Mouse (Mus musculus): ENCODE measurements around the gene Exoc2. TPM values are rescaled to one million over a fixed set of nuclear protein-coding genes. Genes with fewer than 3 reads are reported as not detected.

Gene Exoc2
- polyA plus RNA-seq, 1 experiment from 2014 or later, result 42.7 TPM

DNA sequence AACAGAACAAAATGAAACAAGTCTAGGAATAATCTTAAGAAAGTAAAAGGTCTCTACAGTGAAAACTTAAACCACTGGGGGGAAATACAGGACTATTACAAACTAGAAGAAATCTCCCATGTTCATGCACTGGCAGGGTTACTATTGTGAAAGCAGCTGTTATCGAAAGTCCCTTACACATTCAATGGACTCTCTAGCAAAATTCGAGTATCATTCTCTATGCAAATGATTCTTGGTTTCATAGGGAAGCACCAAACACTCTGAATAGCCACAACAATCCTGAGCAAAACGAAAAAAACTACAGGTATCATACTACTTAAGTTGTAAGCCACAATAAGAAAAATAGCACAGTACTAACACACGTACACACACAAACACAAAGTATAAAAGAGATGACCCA, 52.0 kb downstream of the Exoc2 start:
- no peak for ATAC-seq (ENCODE audit: low FRiP score)
- no peaks in the 10 kb centered on the region for H3K27me3 ChIP-seq
- H3K4me3 ChIP-seq (replicated peaks), result no peak overlapping the region
- H3K27ac ChIP-seq, result no peak overlapping the region
- H3K9me3 ChIP-seq, result no peaks in the 10 kb centered on the region
- H3K4me2 ChIP-seq, result no peak overlapping the region
- H3K4me1 ChIP-seq, result no peaks in the 10 kb centered on the region
- 88% methylated on average over 4 of the region's 4 CpGs for WGBS
- H3K36me3 ChIP-seq (replicated peaks), result peaks cover 5% of the 10 kb centered on the region; the same call in 1 of the 2 replicates
- H3K9ac ChIP-seq, result no peak overlapping the region

DNA sequence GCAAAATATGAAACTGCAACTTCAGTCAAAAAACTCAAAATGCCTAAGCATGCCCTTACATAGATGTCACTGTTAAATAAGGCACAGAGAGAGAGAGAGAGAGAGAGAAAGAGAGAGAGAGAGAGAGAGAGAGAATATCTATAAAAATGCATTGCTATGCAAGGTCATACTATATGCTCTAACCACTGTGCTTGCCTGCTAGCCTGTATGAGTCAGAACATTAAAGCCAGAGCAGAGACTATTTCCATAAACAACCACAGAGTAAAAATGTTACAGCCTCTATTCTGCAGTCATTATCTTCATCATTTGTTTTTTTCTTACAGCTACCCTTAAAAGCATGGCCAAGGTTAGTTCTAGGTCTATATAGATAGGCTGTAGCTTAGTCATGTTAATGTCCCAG, 60.1 kb downstream of the Exoc2 start:
- H3K4me3 ChIP-seq (replicated peaks), result no peak overlapping the region
- H3K9me3 ChIP-seq, result no peaks in the 10 kb centered on the region
- ATAC-seq (ENCODE audit: low FRiP score), result no peak
- H3K9ac ChIP-seq, result no peak overlapping the region
- H3K27ac ChIP-seq, result no peak overlapping the region
- H3K36me3 ChIP-seq (replicated peaks), result no peaks in the 10 kb centered on the region
- H3K4me1 ChIP-seq, result peaks cover 5% of the 10 kb centered on the region
- no peaks in the 10 kb centered on the region for H3K27me3 ChIP-seq
- no peak overlapping the region for H3K4me2 ChIP-seq

DNA sequence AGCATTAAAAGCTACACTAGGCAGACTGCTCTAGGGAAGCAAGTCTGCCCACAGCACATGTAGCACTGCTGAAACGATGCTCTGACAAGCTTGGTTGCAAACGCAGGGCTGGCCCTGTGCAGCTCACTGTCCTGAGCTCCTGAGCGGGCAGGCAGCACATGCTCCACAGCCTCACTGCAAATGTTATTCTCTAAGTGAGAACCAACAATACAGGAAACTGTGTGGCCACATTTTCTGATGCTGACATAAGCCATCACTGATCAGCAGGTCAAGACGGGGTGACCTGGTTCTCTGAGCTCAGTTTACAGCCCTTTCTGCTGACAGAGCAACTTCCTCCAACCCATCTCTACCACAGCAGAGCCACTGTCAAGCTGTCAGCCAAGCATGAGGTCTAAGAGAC, 60.9 kb downstream of the Exoc2 start:
- H3K4me2 ChIP-seq, result no peak overlapping the region
- H3K9ac ChIP-seq, result no peak overlapping the region
- no peaks in the 10 kb centered on the region for H3K36me3 ChIP-seq (replicated peaks)
- H3K27ac ChIP-seq, result no peak overlapping the region
- H3K4me1 ChIP-seq, result peaks cover 5% of the 10 kb centered on the region
- no peaks in the 10 kb centered on the region for H3K9me3 ChIP-seq
- H3K4me3 ChIP-seq (replicated peaks), result no peak overlapping the region
- 0 out of 2 replicates have a peak, but pooled peaks have one; percentile 33 for ATAC-seq (ENCODE audit: low FRiP score)
- 39% methylated on average over 4 of the region's 4 CpGs for WGBS
- H3K27me3 ChIP-seq, result no peaks in the 10 kb centered on the region

DNA sequence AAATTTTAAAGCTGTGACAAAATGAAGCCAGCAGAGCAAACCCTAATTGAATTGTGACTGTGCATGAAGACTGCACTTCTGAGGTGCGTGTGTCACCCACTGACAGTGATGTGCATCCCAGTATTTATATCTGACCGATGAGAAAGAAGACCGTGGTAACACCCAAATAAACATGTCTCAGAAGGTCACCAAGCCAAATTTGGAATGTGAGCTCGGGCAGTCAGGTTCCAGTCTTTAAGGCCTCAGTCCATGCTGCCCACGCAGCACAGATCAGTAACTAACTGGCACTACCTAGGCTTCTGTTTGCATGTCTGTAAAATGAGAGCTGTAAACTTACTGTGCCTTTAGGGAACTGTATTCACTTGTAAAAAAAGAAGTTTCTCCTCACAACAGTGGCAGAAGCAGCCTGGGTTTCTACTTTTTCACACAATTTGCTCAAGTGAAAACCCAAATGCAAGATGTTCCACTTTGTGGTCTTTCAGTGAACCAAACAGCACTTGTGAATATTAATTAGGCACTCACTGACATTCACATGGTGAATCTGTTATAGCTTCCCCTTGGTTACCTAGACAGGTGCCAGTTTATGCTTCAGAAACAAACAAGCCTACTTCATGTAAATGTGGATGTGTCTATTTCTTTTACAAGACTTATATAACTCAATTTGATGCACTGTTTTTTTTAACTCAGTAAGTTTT, 61.8 kb downstream of the Exoc2 start:
- H3K4me2 ChIP-seq, result no peak overlapping the region
- H3K36me3 ChIP-seq (replicated peaks), result no peaks in the 10 kb centered on the region
- no peak overlapping the region for H3K9ac ChIP-seq
- 89% methylated on average over 5 of the region's 5 CpGs for WGBS
- peaks cover 5% of the 10 kb centered on the region for H3K4me1 ChIP-seq
- H3K9me3 ChIP-seq, result no peaks in the 10 kb centered on the region
- no peaks in the 10 kb centered on the region for H3K27me3 ChIP-seq
- no peak overlapping the region for H3K27ac ChIP-seq
- no peak overlapping the region for H3K4me3 ChIP-seq (replicated peaks)
- ATAC-seq (ENCODE audit: low FRiP score), result no peak

DNA sequence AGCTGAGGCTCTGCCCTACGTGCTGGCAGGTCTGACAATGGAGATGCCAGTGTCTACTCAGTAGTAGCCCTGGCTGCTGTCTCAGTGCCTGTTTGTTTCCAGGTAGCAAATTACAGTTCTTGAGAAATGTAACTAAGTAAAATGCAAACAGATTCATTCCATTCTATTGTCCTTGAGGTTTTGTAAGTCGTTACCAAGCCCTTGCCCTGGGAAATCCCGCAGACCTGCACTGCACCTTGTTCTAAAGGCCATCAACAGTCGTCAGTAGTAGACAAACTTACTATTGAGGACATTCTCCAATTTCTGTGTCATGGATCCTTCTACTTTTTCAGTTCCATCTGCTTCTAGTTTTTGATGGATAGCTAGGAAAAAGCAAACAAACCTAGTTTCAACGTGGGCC, 63.0 kb downstream of the Exoc2 start:
- no peaks in the 10 kb centered on the region for H3K36me3 ChIP-seq (replicated peaks)
- no peak overlapping the region for H3K4me3 ChIP-seq (replicated peaks)
- H3K4me2 ChIP-seq, result no peak overlapping the region
- no peaks in the 10 kb centered on the region for H3K9me3 ChIP-seq
- WGBS, result 81% methylated on average over 5 of the region's 5 CpGs
- no peak overlapping the region for H3K27ac ChIP-seq
- H3K27me3 ChIP-seq, result no peaks in the 10 kb centered on the region
- no peak overlapping the region for H3K9ac ChIP-seq
- H3K4me1 ChIP-seq, result peaks cover 5% of the 10 kb centered on the region
- no peak for ATAC-seq (ENCODE audit: low FRiP score)

DNA sequence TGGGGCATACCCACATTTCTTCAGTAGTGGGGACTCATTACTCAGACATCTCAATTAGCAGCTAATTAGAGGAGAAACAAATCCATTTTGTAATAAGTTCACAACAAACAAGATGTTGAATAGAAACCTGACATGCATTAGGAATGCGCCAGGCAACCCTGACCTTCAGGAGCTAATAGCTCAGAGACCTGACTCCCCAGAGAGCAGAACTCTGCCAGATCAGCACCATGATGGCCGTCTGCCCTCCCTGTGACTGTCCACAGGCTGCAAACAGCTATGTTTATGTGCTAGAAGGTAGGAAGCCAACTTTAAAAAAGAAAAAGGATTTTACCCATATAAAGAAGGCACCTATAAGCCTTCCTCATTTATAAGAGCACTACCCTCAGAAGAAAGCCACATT, 71.6 kb downstream of the Exoc2 start:
- no peak overlapping the region for H3K4me3 ChIP-seq (replicated peaks)
- no peaks in the 10 kb centered on the region for H3K27me3 ChIP-seq
- no peak overlapping the region for H3K4me2 ChIP-seq
- 0 out of 2 replicates have a peak, but pooled peaks cover 2% of the 10 kb centered on the region for H3K4me1 ChIP-seq
- H3K36me3 ChIP-seq (replicated peaks), result 0 out of 2 replicates have a peak, but pooled peaks cover 8% of the 10 kb centered on the region
- H3K27ac ChIP-seq, result no peak overlapping the region
- no peaks in the 10 kb centered on the region for H3K9me3 ChIP-seq
- WGBS, result 56% methylated on average over 2 of the region's 2 CpGs
- no peak for ATAC-seq (ENCODE audit: low FRiP score)
- no peak overlapping the region for H3K9ac ChIP-seq

DNA sequence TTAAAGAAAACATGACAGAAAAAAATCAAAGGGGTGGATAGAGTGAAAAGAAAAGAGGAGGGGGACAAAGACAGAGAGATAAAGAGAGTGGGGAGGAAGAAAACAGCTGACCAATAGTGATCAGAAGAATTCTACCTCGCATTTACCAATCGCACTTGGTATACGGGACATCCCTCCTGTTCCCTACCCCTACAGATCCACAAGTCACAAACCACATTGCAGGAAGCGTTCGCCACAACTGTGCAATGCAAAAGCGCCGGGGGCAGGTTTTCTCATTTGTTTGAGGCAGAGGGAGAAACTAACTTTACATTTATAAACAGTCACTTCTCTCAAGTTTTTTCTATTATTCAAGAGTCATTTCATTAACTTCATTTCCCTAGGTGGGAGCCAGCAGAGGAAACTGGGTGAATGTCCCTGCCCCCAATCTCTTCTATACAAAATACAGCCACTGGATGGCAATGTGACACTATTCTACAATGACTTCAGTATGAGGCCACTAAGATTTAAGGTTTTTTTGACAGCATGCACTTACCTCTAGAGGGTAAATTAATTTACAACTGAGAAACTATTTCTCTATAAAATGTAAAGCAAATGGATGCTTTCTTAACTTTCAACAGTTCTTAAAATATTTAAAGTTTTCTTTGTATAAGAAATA, 72.4 kb downstream of the Exoc2 start:
- WGBS, result 93% methylated on average over 7 of the region's 7 CpGs

DNA sequence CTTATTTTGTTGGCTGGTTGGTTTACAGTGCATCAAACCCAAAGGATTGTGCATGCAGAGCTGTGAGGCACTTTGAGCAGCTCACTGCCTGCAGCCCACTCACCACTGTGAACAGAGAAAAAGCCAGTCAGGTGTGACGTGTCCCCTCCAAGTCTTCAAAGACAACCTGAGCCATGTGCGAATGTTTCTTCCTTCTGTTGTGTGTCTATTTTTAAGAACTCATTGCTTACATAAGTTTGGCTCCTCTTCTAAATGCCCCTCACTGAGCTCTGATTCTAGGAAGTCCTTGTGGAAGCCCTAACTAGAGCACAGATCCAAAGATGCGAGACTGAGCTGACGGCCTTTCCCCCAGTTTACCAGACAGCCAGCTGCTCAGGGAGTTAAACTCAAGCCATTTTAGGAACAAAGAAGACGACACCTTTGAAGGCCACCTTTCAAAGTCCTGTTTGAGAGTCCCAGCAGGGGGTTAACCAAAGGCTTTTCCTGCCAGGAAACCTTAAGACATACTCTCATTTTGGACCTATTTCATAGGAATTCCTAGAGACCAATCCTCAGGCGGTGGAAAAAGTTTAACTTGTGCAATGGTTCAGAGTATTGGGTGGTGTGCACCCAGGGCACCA, 79.8 kb downstream of the Exoc2 start:
- Histone ChIP-seq H3K4me3 (replicated peaks) (no peak overlapping the region), H3K27ac (no peak overlapping the region), H3K9ac (no peak overlapping the region), H3K4me2 (no peak overlapping the region), H3K4me1 (no peaks in the 10 kb centered on the region), H3K27me3 (no peaks in the 10 kb centered on the region), H3K9me3 (no peaks in the 10 kb centered on the region), H3K36me3 (replicated peaks) (no peaks in the 10 kb centered on the region; the same call in none of the 2 replicates)
- no peak for ATAC-seq (ENCODE audit: low FRiP score)
- 54% methylated on average over 6 of the region's 6 CpGs for WGBS

More for the DNA sequence above, 72.4 kb downstream of the Exoc2 start:
- ATAC-seq (ENCODE audit: low FRiP score), result no peak
- no peaks in the 10 kb centered on the region for H3K27me3 ChIP-seq
- 0 out of 2 replicates have a peak, but pooled peaks cover 2% of the 10 kb centered on the region for H3K4me1 ChIP-seq
- no peak overlapping the region for H3K4me2 ChIP-seq
- H3K27ac ChIP-seq, result no peak overlapping the region
- no peaks in the 10 kb centered on the region for H3K9me3 ChIP-seq
- no peak overlapping the region for H3K9ac ChIP-seq
- 0 out of 2 replicates have a peak, but pooled peaks cover 8% of the 10 kb centered on the region for H3K36me3 ChIP-seq (replicated peaks)
- no peak overlapping the region for H3K4me3 ChIP-seq (replicated peaks)

DNA sequence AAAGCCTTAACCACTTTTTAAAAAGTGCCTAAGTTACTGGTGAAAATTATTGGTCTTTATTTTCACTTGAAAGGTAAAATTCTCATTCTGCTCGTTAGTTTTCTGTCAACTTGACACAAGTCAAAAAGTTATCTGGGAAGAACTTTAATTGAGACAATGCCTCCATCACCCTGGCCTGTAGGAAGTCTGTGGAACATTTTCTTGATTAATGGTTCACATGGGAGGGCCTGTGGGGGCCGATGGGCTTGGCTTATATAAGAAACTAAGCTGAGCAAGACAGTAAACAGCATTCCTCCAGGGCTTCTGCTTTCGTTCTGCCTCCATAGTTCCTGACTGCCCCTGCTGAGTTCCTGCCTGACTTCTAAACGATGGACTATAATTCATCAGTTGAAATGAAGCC, 81.6 kb downstream of the Exoc2 start:
- Histone ChIP-seq H3K36me3 (replicated peaks) (no peaks in the 10 kb centered on the region; the same call in none of the 2 replicates), H3K27ac (no peak overlapping the region), H3K4me3 (replicated peaks) (no peak overlapping the region), H3K9ac (no peak overlapping the region), H3K4me2 (no peak overlapping the region), H3K9me3 (no peaks in the 10 kb centered on the region), H3K27me3 (no peaks in the 10 kb centered on the region), H3K4me1 (no peaks in the 10 kb centered on the region)
- 80% methylated on average over 4 of the region's 4 CpGs for WGBS
- ATAC-seq (ENCODE audit: low FRiP score), result no peak

DNA sequence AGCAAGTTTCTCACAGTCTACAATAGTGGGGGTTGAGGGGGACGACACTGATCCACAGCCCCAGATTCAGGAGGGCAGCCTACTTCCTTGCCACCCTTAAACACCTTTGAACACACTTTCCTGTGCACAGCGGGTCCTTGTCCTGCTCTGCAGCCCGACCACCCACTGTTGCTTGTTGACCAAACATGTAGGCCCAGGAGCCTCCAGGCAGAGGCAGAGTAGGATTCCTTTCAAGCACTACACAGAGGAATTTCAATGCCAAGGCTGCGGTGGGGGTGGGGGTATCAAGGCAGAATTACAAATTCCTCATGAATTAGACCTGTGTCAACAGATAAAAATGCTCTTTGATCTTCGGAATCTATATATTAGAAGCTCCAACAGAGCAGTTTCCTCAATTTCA, 82.7 kb downstream of the Exoc2 start:
- no peak overlapping the region for H3K4me3 ChIP-seq (replicated peaks)
- no peak overlapping the region for H3K9ac ChIP-seq
- H3K27me3 ChIP-seq, result no peaks in the 10 kb centered on the region
- no peaks in the 10 kb centered on the region; the same call in none of the 2 replicates for H3K36me3 ChIP-seq (replicated peaks)
- ATAC-seq (ENCODE audit: low FRiP score), result no peak
- H3K4me1 ChIP-seq, result no peaks in the 10 kb centered on the region
- WGBS, result 62% methylated on average over 5 of the region's 5 CpGs
- H3K9me3 ChIP-seq, result no peaks in the 10 kb centered on the region
- no peak overlapping the region for H3K27ac ChIP-seq
- H3K4me2 ChIP-seq, result no peak overlapping the region

DNA sequence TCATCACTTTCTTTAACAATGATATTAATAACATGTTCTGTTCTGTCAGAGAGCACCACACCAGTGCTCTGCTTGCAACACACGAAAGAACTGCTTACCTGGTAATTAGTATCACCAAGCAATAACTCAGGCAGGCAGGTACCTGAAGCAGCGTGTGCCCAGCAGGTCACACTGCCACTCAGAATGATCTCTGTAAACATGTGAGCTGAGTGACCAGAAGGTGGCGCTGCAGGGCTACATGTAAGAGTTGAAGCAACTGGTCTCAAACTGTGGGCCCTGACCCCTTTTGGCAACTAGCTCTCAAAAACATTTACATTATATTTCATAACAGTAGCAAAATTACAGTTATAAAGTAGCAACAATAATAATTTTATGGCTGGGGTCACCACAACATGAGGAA, 85.4 kb downstream of the Exoc2 start:
- 14% methylated on average over 3 of the region's 3 CpGs for WGBS
- H3K9ac ChIP-seq, result no peak overlapping the region
- H3K4me3 ChIP-seq (replicated peaks), result no peak overlapping the region
- peaks cover 9% of the 10 kb centered on the region; the same call in 1 of the 2 replicates for H3K36me3 ChIP-seq (replicated peaks)
- H3K27me3 ChIP-seq, result no peaks in the 10 kb centered on the region
- ATAC-seq (ENCODE audit: low FRiP score), result peak; percentile 53; the same call in 1 of the 2 replicates
- H3K4me1 ChIP-seq, result no peaks in the 10 kb centered on the region
- H3K4me2 ChIP-seq, result no peak overlapping the region
- no peak overlapping the region for H3K27ac ChIP-seq
- no peaks in the 10 kb centered on the region for H3K9me3 ChIP-seq

DNA sequence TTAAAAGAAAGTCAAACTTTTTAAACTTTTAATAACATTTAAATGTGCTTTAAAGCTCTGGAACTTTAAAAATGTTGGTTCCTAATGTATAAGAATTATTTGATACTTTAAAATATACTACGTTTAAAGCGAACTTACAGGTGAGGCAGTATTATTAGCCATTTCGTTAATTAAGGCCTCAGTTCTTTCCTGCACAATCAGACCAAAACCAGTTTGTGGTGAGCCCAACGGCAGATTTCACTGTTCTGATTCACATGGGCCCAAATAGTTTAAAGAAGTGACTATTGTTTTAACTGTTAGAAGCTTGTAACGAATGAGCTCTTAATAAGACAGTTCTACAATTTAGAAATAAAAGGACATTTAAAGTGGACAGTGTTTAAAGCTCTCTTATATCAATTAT, 93.6 kb downstream of the Exoc2 start:
- WGBS, result 90% methylated on average over 5 of the region's 5 CpGs
- no peak for ATAC-seq (ENCODE audit: low FRiP score)
- Histone ChIP-seq H3K27ac (no peak overlapping the region), H3K9me3 (no peaks in the 10 kb centered on the region), H3K4me2 (no peak overlapping the region), H3K27me3 (no peaks in the 10 kb centered on the region), H3K4me3 (replicated peaks) (no peak overlapping the region), H3K9ac (no peak overlapping the region), H3K36me3 (replicated peaks) (peaks cover 21% of the 10 kb centered on the region), H3K4me1 (no peaks in the 10 kb centered on the region)
